Mouse (Mus musculus) hematopoietic stem cell, adult 5-6 weeks (primary cell): ENCODE results near the gene Foxc1. TPM values are rescaled to one million over a fixed set of nuclear protein-coding genes. Genes with fewer than 3 reads are reported as not detected.
A peak's percentile ranks its signal among the peaks of the same experiment; 100 is the strongest.

Source experiments
- ATAC-seq, 2 experiments: fragments of 125-278 bp in 1 of 2; replicated peaks in 1 of 2; 2 replicates each; pipeline ENCODE4 v1.8.0; 2016 to 2017; ENCODE audit warnings: inconsistent platforms in 2 of 2, mild to moderate bottlenecking in 2 of 2, moderate number of reproducible peaks in 2 of 2, low read depth in 1 of 2, moderate TSS enrichment in 1 of 2; ENCODE audit not compliant: low FRiP score in 2 of 2, poor library complexity in 2 of 2, severe bottlenecking in 2 of 2, insufficient read depth in 1 of 2, low TSS enrichment in 1 of 2
- total RNA-seq: library from RNA; stranded (forward); fragments of 172-1452, 232-1000 nt; gene quantifications from 2 replicates; pipeline ENCODE4 v1.2.3, GENCODE M21; 2017

Foxc1 gene
- not detected in 2 replicates for total RNA-seq

DNA sequence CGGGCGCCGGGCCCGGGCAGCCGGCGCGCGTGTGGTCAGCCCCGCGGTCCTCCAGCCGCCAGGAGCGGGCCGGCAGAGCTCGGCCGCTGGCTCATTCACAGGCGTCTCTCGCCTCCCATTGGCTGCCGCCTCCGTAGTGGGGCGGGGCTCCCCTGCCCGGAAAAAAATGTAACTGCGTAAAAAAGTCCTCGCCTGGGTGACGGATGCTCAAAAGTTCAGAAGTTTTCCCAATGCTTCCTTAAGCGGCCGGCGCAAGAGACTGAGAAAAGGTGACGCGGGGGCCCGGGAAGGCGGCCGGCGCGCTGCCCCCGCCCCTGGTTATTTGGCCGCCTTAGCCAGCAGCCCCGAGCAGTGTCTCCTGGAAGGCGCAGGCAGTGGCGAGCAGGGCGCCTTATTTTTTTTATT lies at the start of gene Foxc1:
Gene Foxc1, plus strand, starts transcription at position 206 of the 405 bp plus-strand sequence.
- peak in 1 of 2 experiments; percentile 40; a peak in 1 of 4 replicates for ATAC-seq

DNA sequence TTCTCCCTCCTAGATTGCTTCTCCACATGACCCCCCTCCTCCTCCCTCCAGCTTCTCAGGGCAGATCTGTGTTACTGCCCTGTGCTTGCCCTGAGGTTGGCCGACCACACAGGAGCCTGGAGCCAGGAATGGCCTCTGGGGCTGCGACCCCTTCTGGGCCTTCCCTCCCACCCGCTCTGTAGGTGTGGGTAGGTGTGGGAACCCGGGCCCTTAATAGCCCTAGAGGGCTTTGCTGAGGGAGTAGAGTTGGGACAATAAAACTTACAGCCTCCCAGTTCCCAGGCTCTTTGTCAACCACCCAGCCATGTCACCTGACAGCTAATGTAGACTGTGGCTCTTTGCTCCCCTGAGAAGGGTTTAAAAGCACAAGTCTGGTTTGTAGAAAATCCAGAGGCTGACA lies 46.0 kb upstream of the Foxc1 start:
- ATAC-seq = no peak

DNA sequence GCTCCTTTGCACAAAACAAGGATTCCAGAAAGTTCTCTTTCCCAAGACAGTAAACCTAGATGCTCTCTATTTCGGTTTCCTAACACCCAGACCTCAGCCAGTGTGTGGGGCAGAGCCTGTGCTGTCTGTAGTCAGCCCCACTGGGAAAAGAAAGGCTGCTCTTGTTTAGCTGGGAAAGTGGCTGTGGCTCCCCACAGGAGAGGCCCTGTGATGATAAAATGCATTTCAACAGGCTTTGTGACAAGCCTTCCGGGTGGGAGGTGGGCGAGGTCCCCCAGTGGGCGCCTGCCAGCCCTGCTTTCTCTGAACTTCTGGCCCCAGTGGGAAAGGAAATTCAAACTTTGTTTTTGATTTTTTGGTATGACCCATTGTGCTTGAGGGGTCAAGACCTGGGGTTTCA lies 45.4 kb upstream of the Foxc1 start:
- no peak for ATAC-seq

DNA sequence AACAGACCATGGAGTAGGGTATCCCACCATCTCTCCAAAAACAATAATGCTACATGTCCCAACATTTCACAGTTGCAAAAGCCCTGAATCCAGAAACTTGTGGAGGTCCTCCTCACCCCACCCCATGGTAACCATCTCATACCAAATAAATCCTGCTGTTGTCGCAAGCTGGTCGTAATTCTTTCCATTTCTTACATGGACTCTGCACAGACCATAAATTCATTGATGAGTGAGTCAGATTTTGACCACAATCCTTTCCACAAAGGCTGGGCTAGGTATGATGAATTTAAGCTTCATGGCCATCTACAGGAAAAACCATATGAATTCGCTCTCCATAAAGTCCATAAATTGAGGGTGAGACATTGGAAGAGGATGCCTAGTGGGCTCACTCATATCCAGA lies 42.0 kb upstream of the Foxc1 start:
- ATAC-seq = no peak

DNA sequence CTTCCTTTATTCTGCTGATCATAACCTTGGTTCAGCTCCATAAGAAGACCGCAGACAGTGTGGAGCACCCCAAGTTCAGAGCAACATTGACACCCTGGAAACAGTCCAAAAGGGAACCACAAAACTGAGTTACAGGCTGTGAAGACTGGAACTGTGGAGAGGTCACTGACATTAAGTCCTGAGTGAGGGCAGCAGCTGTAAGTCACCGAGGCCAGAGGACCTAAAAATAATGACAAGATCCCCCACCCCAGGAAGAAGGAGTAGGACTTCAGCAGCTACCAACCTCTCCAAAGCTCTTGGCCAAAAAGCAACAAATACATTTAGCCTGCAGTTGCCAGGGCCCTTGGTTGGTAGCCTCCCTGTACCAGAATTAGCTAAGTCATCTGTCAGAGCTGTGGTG lies 40.9 kb upstream of the Foxc1 start:
- no peak for ATAC-seq

DNA sequence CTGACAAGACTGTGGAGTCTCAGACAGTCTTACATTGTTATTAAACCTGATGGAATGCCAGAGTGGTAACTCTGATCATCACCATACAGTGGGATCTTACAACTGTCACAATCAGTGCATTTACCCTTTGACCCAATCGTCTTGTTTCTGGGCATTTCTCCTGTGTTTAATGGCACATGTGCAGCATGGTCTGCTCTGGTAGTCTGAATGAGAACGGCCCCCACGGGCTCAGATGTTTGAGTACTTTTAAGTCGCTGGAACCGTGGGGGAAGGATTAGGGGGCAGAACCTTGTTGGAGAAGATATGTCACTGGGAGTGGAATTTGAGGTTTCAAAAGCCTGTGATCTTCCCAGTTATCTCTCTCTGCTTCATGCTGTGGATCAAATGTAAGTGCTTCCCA lies 33.6 kb upstream of the Foxc1 start:
- ATAC-seq = no peak

DNA sequence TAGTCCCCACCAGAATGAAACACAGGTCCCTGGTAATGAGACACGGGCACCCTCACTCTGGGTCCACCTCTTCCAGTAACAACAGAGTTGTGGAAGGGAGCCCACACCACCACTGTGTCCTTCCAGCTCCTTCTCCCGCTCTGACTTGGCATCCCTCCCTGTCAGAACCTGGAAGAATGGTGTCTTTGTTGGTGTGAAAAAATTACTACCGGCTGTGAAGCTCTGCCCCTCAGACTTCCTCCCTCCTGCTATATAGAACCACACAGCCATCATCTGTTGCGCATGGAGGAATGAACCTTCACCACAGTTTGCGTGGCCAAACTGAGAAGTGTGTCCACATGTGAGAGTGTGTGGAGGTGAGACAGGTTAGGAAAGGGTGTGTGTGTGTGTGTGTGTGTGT lies 30.7 kb upstream of the Foxc1 start:
- ATAC-seq = no peak

DNA sequence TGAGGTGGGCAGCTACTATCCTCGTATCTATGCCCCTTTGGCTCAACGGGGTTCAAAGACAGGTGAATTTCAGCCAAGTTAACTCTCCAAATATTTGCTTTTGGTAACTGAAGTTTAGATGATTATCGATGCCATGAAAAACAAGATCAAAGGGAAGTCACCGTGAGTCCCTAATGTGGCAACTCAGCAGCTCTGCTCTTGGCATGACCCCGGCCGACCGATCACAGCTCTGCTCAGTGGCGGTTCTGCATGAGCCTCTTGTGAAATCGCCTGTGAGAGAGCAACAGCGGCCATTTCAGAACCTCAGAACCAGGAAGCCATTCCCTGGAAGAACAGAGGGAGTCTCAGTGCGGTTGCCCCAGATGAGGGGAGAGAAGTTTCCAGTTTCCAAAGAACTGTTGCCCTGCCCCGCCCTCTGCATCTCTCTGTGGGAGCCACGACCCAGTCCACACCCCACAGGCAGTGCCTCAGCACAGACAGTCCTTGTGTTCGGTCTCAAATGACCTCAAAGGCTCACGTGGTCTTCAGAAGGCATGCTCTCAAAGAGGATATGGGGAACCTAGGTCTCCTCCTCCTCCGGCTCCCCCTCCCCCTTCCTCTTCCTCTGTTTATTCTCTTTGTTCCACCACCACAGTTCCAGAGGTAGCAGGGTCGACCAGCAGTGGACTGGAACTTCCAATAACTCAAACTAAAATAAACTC lies 27.0 kb upstream of the Foxc1 start:
- ATAC-seq = peak in 1 of 2 experiments; percentile 36; a peak in 1 of 4 replicates

DNA sequence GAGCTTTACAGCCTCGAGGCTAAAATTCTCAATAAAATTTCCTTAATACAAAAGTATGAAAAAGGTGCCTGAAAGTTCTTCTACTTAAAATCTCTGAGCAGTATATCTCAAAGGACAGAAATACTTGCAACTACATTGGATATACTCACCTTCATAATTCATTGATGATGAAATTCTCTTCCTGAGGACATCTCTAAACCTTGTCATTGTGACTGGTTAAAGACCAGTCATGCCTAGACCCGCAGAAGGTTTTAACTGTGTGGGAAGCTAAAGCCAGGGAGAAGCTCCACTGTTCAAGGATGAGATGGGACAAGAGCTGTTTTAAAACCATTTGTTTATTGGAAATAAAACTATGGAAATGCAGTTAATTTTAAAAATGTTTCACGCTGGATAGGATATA lies 26.1 kb upstream of the Foxc1 start:
- ATAC-seq = no peak

DNA sequence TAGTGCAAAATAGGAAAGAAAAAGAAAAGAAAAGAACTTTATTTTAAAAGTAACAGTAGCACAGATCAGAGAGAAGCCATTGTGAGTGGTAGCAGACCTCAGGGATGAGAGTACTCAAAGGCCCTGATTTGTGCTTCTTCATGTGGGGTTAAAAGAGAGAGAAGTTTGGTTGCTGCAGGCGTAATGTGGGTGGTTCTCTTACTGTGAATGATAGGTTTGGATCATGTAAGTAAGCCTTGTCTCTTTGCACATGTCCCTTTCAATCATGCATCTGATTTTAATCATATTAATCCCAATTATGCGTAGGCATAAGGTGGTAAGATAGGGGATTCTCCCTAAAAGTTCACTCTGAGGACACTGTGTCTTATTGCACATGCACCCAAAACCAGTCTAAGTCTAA lies 24.4 kb upstream of the Foxc1 start:
- ATAC-seq = no peak

DNA sequence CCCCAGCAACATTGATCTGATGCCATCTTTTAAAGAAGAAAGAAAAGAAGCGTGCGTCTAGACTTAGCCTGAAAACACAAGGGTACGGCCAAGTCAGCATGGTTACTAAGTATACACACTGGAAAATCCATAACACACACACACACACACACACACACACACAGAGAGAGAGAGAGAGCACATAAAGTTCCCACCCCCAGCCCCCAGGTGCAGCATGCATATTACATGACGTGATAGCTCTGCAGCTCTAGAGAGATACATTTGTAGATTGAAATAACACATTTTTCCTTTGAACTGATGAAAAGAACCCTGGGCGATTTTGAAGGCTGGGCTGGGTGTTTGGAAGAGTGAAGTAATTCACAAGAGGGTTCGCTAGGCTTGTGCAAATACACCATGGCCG lies 21.7 kb upstream of the Foxc1 start:
- no peak for ATAC-seq

DNA sequence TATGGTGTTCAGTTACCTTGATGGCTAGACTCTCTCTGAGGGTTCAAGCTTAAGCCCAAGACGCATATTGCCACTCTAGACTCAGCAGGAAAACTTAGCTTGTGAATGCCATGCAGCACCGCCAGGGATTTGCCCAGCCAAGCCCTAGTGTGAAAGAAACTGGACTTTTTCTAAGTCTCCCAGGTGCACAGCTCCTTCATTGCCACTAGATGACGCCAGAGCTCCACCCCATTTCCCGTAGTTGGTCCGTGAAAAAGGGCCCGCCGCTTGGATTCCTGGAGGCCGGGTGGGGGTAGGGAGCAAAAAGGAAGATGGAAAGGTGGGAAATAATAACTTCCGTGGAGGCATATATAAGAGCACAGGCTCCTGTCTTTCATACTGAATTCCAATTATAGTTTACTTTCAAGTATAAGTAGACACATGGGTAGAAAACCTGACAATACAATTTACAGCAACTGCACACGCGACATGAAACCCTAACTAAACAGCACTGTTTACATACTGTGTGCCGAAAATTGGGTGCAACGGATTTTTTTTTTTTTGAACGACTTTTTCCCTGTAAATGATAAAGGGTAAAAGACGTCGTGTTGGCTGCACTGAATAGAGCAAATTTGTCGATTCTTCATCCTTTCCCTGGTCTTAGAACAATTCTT lies 13.8 kb upstream of the Foxc1 start:
- peak; percentile 71 to 77 for ATAC-seq

DNA sequence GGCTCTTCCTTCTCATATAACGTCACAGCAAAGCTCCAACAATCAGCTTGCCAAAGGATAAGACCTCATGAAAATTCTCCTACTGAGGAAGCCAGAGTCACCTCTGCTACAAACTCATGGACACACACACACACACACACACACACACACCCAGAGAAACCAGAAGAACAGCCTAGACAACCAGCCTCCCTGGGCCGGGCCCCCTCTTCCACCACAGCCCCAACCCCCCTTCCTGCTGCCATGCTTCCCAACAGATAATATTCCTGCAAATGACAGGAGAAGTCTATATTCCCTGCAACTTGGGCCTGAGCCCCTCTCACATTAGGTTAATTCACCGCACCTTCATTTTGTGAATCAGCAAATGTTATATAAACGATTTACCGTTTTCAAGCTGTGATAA lies 13.3 kb upstream of the Foxc1 start:
- no peak for ATAC-seq

DNA sequence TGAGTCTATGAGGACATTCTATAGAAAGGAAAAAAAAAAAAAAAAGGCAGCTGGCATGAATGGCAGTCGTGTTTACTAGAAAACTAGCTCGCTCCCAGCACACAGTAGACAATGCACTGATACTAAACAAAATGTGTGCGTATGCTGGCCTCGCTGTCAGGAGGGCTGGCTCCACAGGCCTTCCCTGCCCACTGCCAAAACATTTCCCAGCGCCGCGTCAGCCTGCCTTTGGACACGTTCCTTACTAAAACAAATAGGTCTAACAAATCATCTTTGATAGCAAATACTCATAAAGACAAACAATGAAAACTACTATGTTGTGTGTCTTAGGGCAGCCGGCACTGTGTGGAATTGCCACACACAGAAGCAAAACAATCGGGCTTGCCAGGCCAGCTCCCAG lies 9.1 kb upstream of the Foxc1 start:
- no peak for ATAC-seq

DNA sequence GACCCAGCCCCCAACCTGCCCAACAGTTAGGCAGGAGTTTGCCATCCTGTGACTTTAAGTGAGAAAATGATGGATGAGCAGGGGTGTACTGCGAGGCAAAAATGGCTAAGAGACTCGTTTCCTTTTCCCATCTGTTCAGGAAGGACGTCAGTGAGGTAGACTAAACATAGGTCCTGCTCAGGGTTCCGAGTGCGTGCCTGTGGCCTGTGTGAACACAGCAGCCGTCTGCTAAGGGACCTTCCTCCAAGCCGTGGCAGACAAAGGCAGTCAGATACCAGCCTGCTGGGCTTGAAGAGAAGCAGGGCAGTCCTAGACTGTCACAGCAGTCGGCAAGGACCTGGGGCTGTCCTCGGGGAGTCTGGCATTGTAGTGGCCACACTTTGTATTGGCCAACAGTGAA lies 8.4 kb upstream of the Foxc1 start:
- ATAC-seq = no peak

DNA sequence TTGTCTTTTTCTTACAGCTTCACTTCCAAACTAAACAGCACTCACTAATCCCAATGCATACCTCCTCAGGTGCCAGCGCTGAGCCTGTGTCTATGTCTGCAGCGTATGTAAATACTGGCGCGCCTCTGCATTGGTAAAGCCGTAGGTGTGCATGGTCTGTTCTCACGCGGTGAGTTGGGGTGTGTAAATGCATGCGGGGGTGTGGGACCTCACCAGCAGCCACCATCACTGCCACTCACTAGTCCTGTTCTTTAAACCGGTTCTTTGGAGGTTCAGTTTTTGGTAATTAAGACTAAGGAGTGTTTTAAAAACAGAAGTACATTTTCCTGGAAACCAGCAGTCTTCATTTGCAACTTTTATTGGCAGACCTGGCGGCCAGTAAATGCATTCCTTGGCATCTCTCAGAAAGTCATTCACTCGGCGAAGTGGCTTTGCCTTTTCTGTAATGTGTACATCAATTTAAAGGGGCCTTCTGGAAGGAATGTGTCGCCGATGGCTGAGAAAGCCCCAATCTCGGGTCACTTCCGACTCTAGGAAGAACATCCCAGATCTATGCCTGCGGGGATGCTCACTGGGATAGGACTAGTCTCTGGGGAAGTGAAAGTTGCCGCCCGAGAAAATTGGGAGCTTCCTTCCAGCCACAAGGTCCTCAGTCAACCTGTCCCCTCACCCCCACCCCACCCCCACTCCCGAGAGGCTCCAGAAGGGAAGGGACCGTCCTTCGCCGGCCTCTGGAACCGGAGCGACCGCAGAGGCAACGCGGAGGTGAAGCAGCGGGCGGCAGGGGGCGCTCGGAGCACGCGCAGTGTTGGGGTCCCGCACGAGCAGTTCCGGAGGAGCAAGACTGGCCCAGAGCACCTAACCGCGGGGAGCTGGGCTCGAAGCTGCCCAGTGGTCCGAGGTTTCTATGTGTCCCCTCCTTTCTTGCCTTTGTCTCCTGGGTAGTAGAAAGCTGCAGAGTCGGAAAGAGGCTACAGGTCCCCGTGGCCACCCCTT lies 5.6 kb upstream of the Foxc1 start:
- peak; percentile 62 to 74; a peak in 3 of 4 replicates for ATAC-seq

DNA sequence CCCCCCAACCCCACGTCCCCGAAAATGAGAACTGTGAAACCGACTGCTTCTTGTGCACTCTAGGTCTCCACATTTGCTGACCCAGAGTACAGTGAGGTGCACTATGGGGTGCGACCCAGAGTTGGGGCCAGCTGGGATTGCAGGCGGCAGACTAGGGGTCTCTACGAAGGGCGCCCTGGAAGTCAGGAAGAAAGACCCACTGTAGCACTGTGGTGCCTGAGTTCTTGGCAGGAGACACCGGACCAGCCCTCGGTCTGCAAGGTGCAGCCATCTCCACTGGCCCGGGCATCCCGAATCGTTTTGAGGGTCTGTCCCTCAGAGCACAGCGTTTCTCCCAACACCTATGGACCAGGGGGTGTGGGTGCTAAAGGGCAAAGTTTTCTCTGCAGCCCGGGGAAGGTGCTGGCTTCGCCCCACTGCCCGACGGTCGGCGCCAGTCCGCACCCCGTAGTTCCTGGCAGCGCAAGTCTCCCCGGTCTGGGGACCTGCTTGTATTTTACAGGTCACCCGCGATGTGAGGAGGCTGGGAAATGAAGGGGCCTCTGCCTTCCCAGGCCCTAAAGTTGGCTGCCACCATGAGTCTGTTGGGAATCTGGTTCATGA lies 4.6 kb upstream of the Foxc1 start:
- ATAC-seq = no peak

DNA sequence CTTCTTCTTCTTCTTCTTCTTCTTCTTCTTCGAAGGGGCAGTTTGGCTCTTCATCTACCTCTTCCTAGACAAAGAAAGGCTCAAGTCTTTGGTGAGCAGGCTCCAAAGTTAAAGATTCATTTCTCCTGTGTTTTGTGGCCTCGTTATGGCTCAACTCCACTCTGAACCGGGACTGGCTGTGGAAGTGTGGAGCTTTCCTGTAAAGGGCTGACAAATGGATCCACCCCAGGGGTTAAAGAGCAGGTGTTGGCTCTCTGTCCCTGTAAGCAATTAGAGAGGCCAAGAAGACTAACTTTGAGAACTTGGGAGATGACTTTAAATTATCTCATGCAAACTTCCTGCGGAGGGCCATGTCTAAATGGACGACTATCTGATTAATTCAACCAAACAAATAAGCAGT lies 4.0 kb upstream of the Foxc1 start:
- no peak for ATAC-seq
